Mouse (Mus musculus) heart, embryonic 15.5 days (tissue): Measurements from ENCODE around the gene Sumo1. TPM values are rescaled to one million over a fixed set of nuclear protein-coding genes. Genes with fewer than 3 reads are reported as not detected.

Source experiments
- ATAC-seq: fragments of 200-750 bp; cut with Nextera tagmentation; replicated peaks from 2 replicates; pipeline ENCODE4 v1.8.0; 2017; ENCODE audit warnings: low read depth, moderate TSS enrichment; ENCODE audit not compliant: insufficient number of reproducible peaks, insufficient read depth, low FRiP score
- H3K27ac ChIP-seq: fragments of 300-500 bp; sonication (generic); 2 replicates; pipeline ENCODE4 v1.5.1; 2015; ENCODE audit warnings: mild to moderate bottlenecking, inconsistent platforms
- H3K27me3 ChIP-seq: fragments of 300-500 bp; sonication (generic); 2 replicates; pipeline ENCODE4 v1.6.1; 2015; ENCODE audit warnings: inconsistent platforms
- H3K36me3 ChIP-seq: fragments of 300-500 bp; sonication (generic); 2 replicates; pipeline ENCODE4 v1.6.1; 2015; ENCODE audit warnings: mild to moderate bottlenecking, inconsistent platforms
- H3K4me1 ChIP-seq: fragments of 300-500 bp; sonication (generic); replicated peaks from 2 replicates; pipeline ENCODE4 v1.6.1; 2015; ENCODE audit warnings: inconsistent platforms
- H3K4me2 ChIP-seq: fragments of 300-500 bp; sonication (generic); 2 replicates; pipeline ENCODE4 v1.6.1; 2015; ENCODE audit warnings: inconsistent platforms, mild to moderate bottlenecking, moderate library complexity
- H3K4me3 ChIP-seq: fragments of 300-500 bp; sonication (generic); 2 replicates; pipeline ENCODE4 v1.5.1; 2015; ENCODE audit warnings: mild to moderate bottlenecking, inconsistent platforms
- H3K9ac ChIP-seq: fragments of 300-500 bp; sonication (generic); 2 replicates; pipeline ENCODE4 v1.6.1; 2015; ENCODE audit warnings: mild to moderate bottlenecking, inconsistent platforms
- H3K9me3 ChIP-seq: fragments of 300-500 bp; sonication (generic); replicated peaks from 2 replicates; pipeline ENCODE4 v1.6.1; 2016; ENCODE audit warnings: inconsistent platforms
- WGBS: fragments of 180-500 bp; shearing (Covaris S2); methylation state at CpG from one replicate; pipeline ENCODE4 v1.1.7; 2015; ENCODE audit warnings: mixed read lengths; 5-methylcytosine and 5-hydroxymethylcytosine counted together
- polyA plus RNA-seq: library from polyadenylated mRNA; unstranded; fragments of >200 nt; fragmentation: Nextera tagmentation; extraction: Ambion mirVana; gene quantifications from 2 replicates; pipeline ENCODE4 v1.2.1, GENCODE M21; 2015

Gene Sumo1
- polyA plus RNA-seq, 1 experiment from 2014 or later, result 215 TPM

DNA sequence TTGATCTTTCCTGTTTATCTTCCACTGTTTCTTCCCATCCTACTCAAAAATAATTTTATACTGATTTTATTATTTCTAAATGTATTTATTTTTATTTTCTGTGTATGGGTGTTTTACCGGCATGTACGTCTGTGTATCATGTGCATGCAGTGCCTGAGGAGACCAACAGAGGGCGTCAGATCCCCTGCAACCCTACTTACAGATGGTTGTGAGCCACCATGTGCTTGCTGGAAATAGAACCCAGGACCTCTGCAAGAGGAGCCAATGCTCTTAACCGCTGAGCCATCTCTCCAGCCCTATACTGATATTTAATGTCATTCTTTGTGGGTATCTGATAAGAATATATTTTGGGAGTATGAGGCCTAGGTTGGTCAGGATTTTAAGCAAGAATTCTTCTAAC, 61.2 kb downstream of the Sumo1 start:
- ATAC-seq, result no peak
- peaks cover 4% of the 10 kb centered on the region; the same call in 1 of the 2 replicates for H3K27me3 ChIP-seq
- no peaks in the 10 kb centered on the region for H3K36me3 ChIP-seq
- no peak overlapping the region for H3K4me2 ChIP-seq
- WGBS, result 75% methylated on average over 4 of the region's 4 CpGs
- no peak overlapping the region for H3K9ac ChIP-seq
- 0 out of 2 replicates have a peak, but pooled peaks cover 2% of the 10 kb centered on the region for H3K4me1 ChIP-seq
- H3K27ac ChIP-seq, result peak overlapping the region; percentile 31; the same call in 1 of the 2 replicates
- no peaks in the 10 kb centered on the region for H3K9me3 ChIP-seq
- H3K4me3 ChIP-seq, result no peak overlapping the region

DNA sequence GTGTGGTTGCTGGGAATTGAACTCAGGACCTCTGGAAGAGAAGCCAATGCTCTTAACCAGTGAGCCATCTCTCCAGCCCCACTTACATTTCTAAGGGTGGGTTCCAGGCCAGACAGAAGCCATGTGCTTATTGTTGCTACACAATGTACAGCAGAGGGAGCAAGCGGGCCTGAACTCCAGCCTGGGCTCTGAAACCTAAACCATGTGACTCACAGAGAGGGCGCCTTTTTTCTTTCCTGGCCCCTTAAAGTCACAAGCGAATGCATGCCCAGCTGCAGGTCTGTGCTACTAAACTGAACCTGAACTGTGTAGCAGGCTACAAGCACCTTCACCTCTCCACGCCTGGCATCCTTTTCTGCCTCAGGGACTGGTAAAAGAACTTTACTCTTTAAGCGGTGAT, 61.7 kb downstream of the Sumo1 start:
- Histone ChIP-seq H3K36me3 (no peaks in the 10 kb centered on the region), H3K27me3 (peaks cover 4% of the 10 kb centered on the region; the same call in 1 of the 2 replicates), H3K9ac (no peak overlapping the region), H3K9me3 (no peaks in the 10 kb centered on the region), H3K4me2 (no peak overlapping the region), H3K4me3 (no peak overlapping the region), H3K27ac (no peak overlapping the region), H3K4me1 (0 out of 2 replicates have a peak, but pooled peaks cover 2% of the 10 kb centered on the region)
- no peak for ATAC-seq
- WGBS, result 64% methylated on average over 5 of the region's 5 CpGs

GRCm38 (mm10) chr1:59608125-59608762, 62.4 kb downstream of the Sumo1 start:
- WGBS, result 84% methylated on average over 7 of the region's 7 CpGs
- no peak overlapping the region for H3K4me2 ChIP-seq
- H3K4me3 ChIP-seq, result no peak overlapping the region

GRCm38 (mm10) chr1:59607071-59607470, 63.6 kb downstream of the Sumo1 start:
- Histone ChIP-seq H3K27me3 (peaks cover 3% of the 10 kb centered on the region; the same call in 1 of the 2 replicates), H3K9ac (no peak overlapping the region), H3K9me3 (no peaks in the 10 kb centered on the region), H3K4me1 (0 out of 2 replicates have a peak, but pooled peaks cover 2% of the 10 kb centered on the region), H3K4me2 (no peak overlapping the region), H3K27ac (no peak overlapping the region), H3K4me3 (no peak overlapping the region), H3K36me3 (no peaks in the 10 kb centered on the region)
- WGBS, result 50% methylated on average over 7 of the region's 7 CpGs
- no peak for ATAC-seq

More at GRCm38 (mm10) chr1:59608125-59608762, 62.4 kb downstream of the Sumo1 start:
- no peak for ATAC-seq
- H3K9ac ChIP-seq, result no peak overlapping the region
- H3K27ac ChIP-seq, result no peak overlapping the region
- 0 out of 2 replicates have a peak, but pooled peaks cover 2% of the 10 kb centered on the region for H3K4me1 ChIP-seq
- H3K9me3 ChIP-seq, result no peaks in the 10 kb centered on the region
- H3K36me3 ChIP-seq, result no peaks in the 10 kb centered on the region
- peaks cover 3% of the 10 kb centered on the region; the same call in 1 of the 2 replicates for H3K27me3 ChIP-seq

GRCm38 (mm10) chr1:59606479-59606878, 64.2 kb downstream of the Sumo1 start:
- WGBS, result 86% methylated on average over 13 of the region's 13 CpGs
- Histone ChIP-seq H3K27me3 (peaks cover 3% of the 10 kb centered on the region; the same call in 1 of the 2 replicates), H3K4me3 (no peak overlapping the region), H3K27ac (no peak overlapping the region), H3K9ac (no peak overlapping the region), H3K4me2 (no peak overlapping the region), H3K9me3 (no peaks in the 10 kb centered on the region), H3K36me3 (no peaks in the 10 kb centered on the region), H3K4me1 (0 out of 2 replicates have a peak, but pooled peaks cover 2% of the 10 kb centered on the region)
- no peak for ATAC-seq

- Histone ChIP-seq H3K9ac (no peak overlapping the region), H3K36me3 (no peaks in the 10 kb centered on the region), H3K27me3 (peaks cover 3% of the 10 kb centered on the region; the same call in 1 of the 2 replicates), H3K27ac (no peak overlapping the region), H3K4me2 (peak overlapping the region; percentile 37; the same call in 1 of the 2 replicates), H3K4me1 (no peaks in the 10 kb centered on the region), H3K4me3 (no peak overlapping the region), H3K9me3 (no peaks in the 10 kb centered on the region)
- ATAC-seq, result no peak
- whole genome bisulfite sequencing, result 33% methylated on average over 11 of the region's 11 CpGs
Observed at GRCm38 (mm10) chr1:59603893-59604292, 66.7 kb downstream of the Sumo1 start.

DNA sequence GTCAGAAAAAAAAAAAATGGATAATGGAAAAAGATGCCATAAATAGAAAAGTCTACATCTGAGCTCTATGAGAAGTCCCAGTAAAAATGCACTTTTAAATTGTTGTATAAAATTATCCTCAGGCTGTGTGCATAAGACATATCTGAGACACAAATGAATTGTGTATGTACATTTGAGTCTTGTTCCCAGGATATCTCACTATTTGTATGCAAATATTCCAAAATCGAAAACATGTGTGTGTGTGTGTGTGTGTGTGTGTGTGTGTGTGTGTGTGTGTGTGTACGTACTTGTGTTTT, 67.3 kb downstream of the Sumo1 start:
- no peak overlapping the region for H3K27ac ChIP-seq
- no peak for ATAC-seq
- no peaks in the 10 kb centered on the region for H3K4me1 ChIP-seq
- no peaks in the 10 kb centered on the region for H3K36me3 ChIP-seq
- H3K27me3 ChIP-seq, result peaks cover 3% of the 10 kb centered on the region; the same call in 1 of the 2 replicates
- H3K9ac ChIP-seq, result no peak overlapping the region
- no peak overlapping the region for H3K4me3 ChIP-seq
- no peaks in the 10 kb centered on the region for H3K9me3 ChIP-seq
- 77% methylated on average over 2 of the region's 2 CpGs for WGBS
- no peak overlapping the region for H3K4me2 ChIP-seq

- Histone ChIP-seq H3K9ac (no peak overlapping the region), H3K9me3 (no peaks in the 10 kb centered on the region), H3K4me3 (no peak overlapping the region), H3K4me1 (no peaks in the 10 kb centered on the region), H3K4me2 (no peak overlapping the region), H3K36me3 (no peaks in the 10 kb centered on the region), H3K27me3 (peaks cover 3% of the 10 kb centered on the region; the same call in 1 of the 2 replicates), H3K27ac (no peak overlapping the region)
- ATAC-seq, result no peak
- WGBS, result 36% methylated on average over 11 of the region's 11 CpGs
Observed at GRCm38 (mm10) chr1:59602531-59603416, 67.9 kb downstream of the Sumo1 start.

GRCm38 (mm10) chr1:59595609-59596008, 75.0 kb downstream of the Sumo1 start:
- no peak overlapping the region for H3K4me3 ChIP-seq
- no peak overlapping the region for H3K9ac ChIP-seq
- peaks cover 34% of the 10 kb centered on the region for H3K27me3 ChIP-seq
- H3K36me3 ChIP-seq, result no peaks in the 10 kb centered on the region
- H3K9me3 ChIP-seq, result no peaks in the 10 kb centered on the region
- H3K27ac ChIP-seq, result no peak overlapping the region
- WGBS, result 55% methylated on average over 9 of the region's 9 CpGs
- H3K4me1 ChIP-seq, result peaks cover 16% of the 10 kb centered on the region
- no peak overlapping the region for H3K4me2 ChIP-seq
- no peak for ATAC-seq

DNA sequence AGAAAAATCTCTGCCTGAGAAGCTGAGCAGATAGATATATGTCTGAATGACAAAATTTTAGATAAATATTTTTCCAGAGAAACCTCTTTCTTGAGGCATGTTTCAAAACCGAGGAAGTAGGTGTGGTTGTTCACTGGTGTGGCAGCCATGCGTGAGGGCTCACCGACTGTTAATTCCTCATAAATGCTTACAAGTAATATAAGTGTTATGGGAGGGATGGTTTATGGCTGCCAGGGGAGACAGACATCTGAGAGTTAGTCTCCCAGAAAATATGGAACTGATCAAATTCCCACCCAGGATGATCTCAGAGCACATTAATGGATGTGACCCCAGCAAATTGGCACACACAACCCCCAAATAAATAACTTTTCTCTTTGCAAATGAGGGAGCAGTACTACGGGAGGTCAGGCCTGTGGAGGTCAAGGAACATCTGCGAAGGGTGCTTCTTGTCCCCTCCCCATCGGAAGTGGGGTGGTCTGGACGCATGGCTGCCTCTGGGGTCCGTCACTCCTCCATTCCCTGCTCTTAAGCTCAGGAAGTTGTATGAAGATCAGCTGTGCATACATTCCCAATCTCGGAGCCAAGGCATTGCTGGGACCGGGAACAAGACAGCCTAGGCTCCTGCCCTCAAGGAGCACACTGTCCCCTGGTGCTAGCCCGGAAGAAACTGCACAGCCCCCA, 75.9 kb downstream of the Sumo1 start:
- ATAC-seq, result no peak
- H3K36me3 ChIP-seq, result no peaks in the 10 kb centered on the region
- H3K4me1 ChIP-seq, result peaks cover 16% of the 10 kb centered on the region
- peaks cover 40% of the 10 kb centered on the region for H3K27me3 ChIP-seq
- H3K9ac ChIP-seq, result no peak overlapping the region
- WGBS, result 75% methylated on average over 11 of the region's 11 CpGs
- no peak overlapping the region for H3K4me3 ChIP-seq
- no peak overlapping the region for H3K27ac ChIP-seq
- no peak overlapping the region for H3K4me2 ChIP-seq
- H3K9me3 ChIP-seq, result no peaks in the 10 kb centered on the region

- no peak for ATAC-seq
- Histone ChIP-seq H3K27me3 (peaks cover 41% of the 10 kb centered on the region), H3K4me2 (no peak overlapping the region), H3K27ac (no peak overlapping the region), H3K9ac (no peak overlapping the region), H3K4me3 (no peak overlapping the region), H3K4me1 (peaks cover 16% of the 10 kb centered on the region), H3K36me3 (no peaks in the 10 kb centered on the region), H3K9me3 (no peaks in the 10 kb centered on the region)
- whole genome bisulfite sequencing, result 69% methylated on average over 2 of the region's 2 CpGs
Observed at GRCm38 (mm10) chr1:59593622-59594035, 77.0 kb downstream of the Sumo1 start.
